Mouse (Mus musculus) limb, embryonic 12.5 days (tissue): ENCODE results near the gene Lnp1. TPM values are rescaled to one million over a fixed set of nuclear protein-coding genes. Genes with fewer than 3 reads are reported as not detected.

Experiments
- ATAC-seq: fragments of 200-750 bp; cut with Nextera tagmentation; 2 replicates; pipeline ENCODE4 v1.8.0; 2017; ENCODE audit warnings: low read depth, moderate TSS enrichment; ENCODE audit not compliant: insufficient number of reproducible peaks, insufficient read depth, low FRiP score, low TSS enrichment
- H3K27ac ChIP-seq: fragments of 300-500 bp; sonication (generic); 2 replicates; pipeline ENCODE4 v1.5.1; 2016; ENCODE audit warnings: mild to moderate bottlenecking, moderate library complexity
- H3K27me3 ChIP-seq: fragments of 300-500 bp; sonication (generic); 2 replicates; pipeline ENCODE4 v1.6.1; 2016; ENCODE audit warnings: mild to moderate bottlenecking, moderate library complexity
- H3K36me3 ChIP-seq: fragments of 300-500 bp; sonication (generic); 2 replicates; pipeline ENCODE4 v1.6.1; 2016; ENCODE audit warnings: mild to moderate bottlenecking, moderate library complexity
- H3K4me1 ChIP-seq: fragments of 300-500 bp; sonication (generic); replicated peaks from 2 replicates; pipeline ENCODE4 v1.6.1; 2016
- H3K4me2 ChIP-seq: fragments of 300-500 bp; sonication (generic); 2 replicates; pipeline ENCODE4 v1.6.1; 2016; ENCODE audit warnings: mild to moderate bottlenecking, moderate library complexity
- H3K4me3 ChIP-seq: fragments of 300-500 bp; sonication (generic); replicated peaks from 2 replicates; pipeline ENCODE4 v1.5.1; 2016; ENCODE audit warnings: mild to moderate bottlenecking
- H3K9ac ChIP-seq: fragments of 300-500 bp; sonication (generic); replicated peaks from 2 replicates; pipeline ENCODE4 v1.6.1; 2016; ENCODE audit warnings: mild to moderate bottlenecking, moderate library complexity
- H3K9me3 ChIP-seq: fragments of 300-500 bp; sonication (generic); 2 replicates; pipeline ENCODE4 v1.6.1; 2016; ENCODE audit warnings: mild to moderate bottlenecking, moderate library complexity
- WGBS: fragments of 180-500 bp; shearing (Covaris S2); methylation state at CpG from one replicate; pipeline ENCODE4 v1.1.7; 2016; 5-methylcytosine and 5-hydroxymethylcytosine counted together
- polyA plus RNA-seq: library from polyadenylated mRNA; unstranded; fragments of >200 nt; fragmentation: Nextera tagmentation; extraction: Ambion mirVana; gene quantifications from 2 replicates; pipeline ENCODE4 v1.2.1, GENCODE M21; 2016

Lnp1 gene
- polyA plus RNA-seq, 1 experiment from 2014 or later = not detected

GRCm38 (mm10) chr16:56885824-56886615 is 41.8 kb downstream of the Lnp1 start, which contains the start of gene Tmem45a:
Gene Tmem45a, minus strand, starts transcription at chr16:56886166.
- Histone ChIP-seq H3K4me2 (peak within 1 kb of the TSS; percentile 66), H3K27ac (peak within 1 kb of the TSS; percentile 26), H3K9ac (peak within 1 kb of the TSS; percentile 52), H3K36me3 (no peaks in the 10 kb centered on the region), H3K4me3 (peak within 1 kb of the TSS; percentile 49), H3K27me3 (no peaks in the 10 kb centered on the region), H3K4me1 (peaks cover 3% of the 10 kb centered on the region; the same call in 1 of the 2 replicates), H3K9me3 (no peaks in the 10 kb centered on the region)
- peak; percentile 100 for ATAC-seq
- 3% methylated on average over 25 of the region's 25 CpGs for WGBS

- no peak overlapping the region for H3K9ac ChIP-seq
- no peaks in the 10 kb centered on the region for H3K9me3 ChIP-seq
- H3K4me2 ChIP-seq = peak overlapping the region; percentile 66; the same call in 1 of the 2 replicates
- H3K27me3 ChIP-seq = no peaks in the 10 kb centered on the region
- H3K36me3 ChIP-seq = no peaks in the 10 kb centered on the region
- H3K4me3 ChIP-seq = no peak overlapping the region
- 96% methylated on average over 6 of the region's 6 CpGs for WGBS
- no peak for ATAC-seq
- H3K4me1 ChIP-seq = peaks cover 3% of the 10 kb centered on the region; the same call in 1 of the 2 replicates
- no peak overlapping the region for H3K27ac ChIP-seq
These were observed 43.0 kb downstream of the Lnp1 start for GRCm38 (mm10) chr16:56884811-56885210.

- H3K27ac ChIP-seq = no peak overlapping the region
- no peaks in the 10 kb centered on the region for H3K27me3 ChIP-seq
- H3K9ac ChIP-seq = no peak overlapping the region
- no peak overlapping the region for H3K4me3 ChIP-seq
- no peaks in the 10 kb centered on the region for H3K4me1 ChIP-seq
- ATAC-seq = no peak
- no peak overlapping the region for H3K4me2 ChIP-seq
- WGBS = 38% methylated on average over 2 of the region's 2 CpGs
- H3K36me3 ChIP-seq = no peaks in the 10 kb centered on the region
- no peaks in the 10 kb centered on the region for H3K9me3 ChIP-seq
These were observed 54.5 kb downstream of the Lnp1 start for GRCm38 (mm10) chr16:56873410-56873809.

GRCm38 (mm10) chr16:56870458-56870857 is 57.4 kb downstream of the Lnp1 start:
- Histone ChIP-seq H3K27me3 (no peaks in the 10 kb centered on the region), H3K4me2 (no peak overlapping the region), H3K4me3 (no peak overlapping the region), H3K9ac (no peak overlapping the region), H3K4me1 (no peaks in the 10 kb centered on the region), H3K27ac (no peak overlapping the region), H3K9me3 (no peaks in the 10 kb centered on the region), H3K36me3 (no peaks in the 10 kb centered on the region)
- 69% methylated on average over 3 of the region's 3 CpGs for WGBS
- no peak for ATAC-seq

- Histone ChIP-seq H3K27ac (no peak overlapping the region), H3K9me3 (no peaks in the 10 kb centered on the region), H3K36me3 (no peaks in the 10 kb centered on the region), H3K4me3 (no peak overlapping the region), H3K9ac (no peak overlapping the region), H3K4me2 (no peak overlapping the region), H3K27me3 (no peaks in the 10 kb centered on the region), H3K4me1 (no peaks in the 10 kb centered on the region)
- 87% methylated on average over 5 of the region's 5 CpGs for WGBS
- ATAC-seq = no peak
These were observed 59.5 kb downstream of the Lnp1 start for GRCm38 (mm10) chr16:56868361-56868760.

GRCm38 (mm10) chr16:56867591-56867990 is 60.3 kb downstream of the Lnp1 start:
- no peak for ATAC-seq
- WGBS = 64% methylated on average over 4 of the region's 4 CpGs

More at GRCm38 (mm10) chr16:56867591-56867990, 60.3 kb downstream of the Lnp1 start:
- H3K36me3 ChIP-seq = no peaks in the 10 kb centered on the region
- H3K9me3 ChIP-seq = no peaks in the 10 kb centered on the region
- H3K27ac ChIP-seq = no peak overlapping the region
- no peaks in the 10 kb centered on the region for H3K4me1 ChIP-seq
- no peaks in the 10 kb centered on the region for H3K27me3 ChIP-seq
- no peak overlapping the region for H3K4me3 ChIP-seq
- no peak overlapping the region for H3K4me2 ChIP-seq
- no peak overlapping the region for H3K9ac ChIP-seq

Other genes starting within 250 kb of the Lnp1 start
- 132 and 137 TPM in 2 replicates for gene Tfg, start 210.6 kb downstream of the Lnp1 start, polyA plus RNA-seq
- gene Adgrg7, start 132.2 kb downstream of the Lnp1 start, polyA plus RNA-seq = not detected in 2 replicates
- gene Tmem45a, start 41.9 kb downstream of the Lnp1 start, polyA plus RNA-seq = 20.1 and 25.7 TPM in 2 replicates
- gene Tmem45a2, start 143.3 kb upstream of the Lnp1 start, polyA plus RNA-seq = 0.10 TPM in 1 of 2 replicates, not detected in the other
- gene Tomm70a, start 193.6 kb upstream of the Lnp1 start, polyA plus RNA-seq = 58.4 and 58.8 TPM in 2 replicates
- gene Nit2, start 239.3 kb upstream of the Lnp1 start, polyA plus RNA-seq = 78.4 and 85.1 TPM in 2 replicates